In the genomic region with DNA sequence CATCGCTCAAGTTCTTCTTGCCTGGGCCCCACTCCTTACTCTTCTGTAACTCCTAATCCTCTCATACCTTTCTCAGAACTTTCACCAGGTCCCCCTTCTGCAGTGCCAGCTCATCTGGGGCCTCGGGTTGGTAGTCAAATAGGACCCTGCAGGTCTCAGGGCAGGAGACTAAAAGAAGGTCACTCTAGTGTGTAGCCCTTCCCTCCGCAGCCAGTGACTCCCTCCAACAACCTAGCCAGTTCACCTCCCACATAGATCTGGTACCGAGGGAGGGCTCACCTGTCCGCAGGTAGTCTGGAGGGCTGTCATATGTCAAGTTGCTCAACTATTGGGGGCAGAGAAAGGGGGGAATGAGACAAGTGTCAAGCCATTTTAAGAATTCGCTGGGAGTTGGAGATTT, we compare ENCODE assay signal across 12 mouse cellular contexts.
"Had no signal": no experiment of that assay in that cellular context is flagged by ENCODE, and none has a peak within 500 bp of the region (broad histone marks: within the 10 kb centered on the region; RNA-seq: fewer than 3 reads in every experiment).

No protein-coding gene starts in this region.

- H3K9me3 ChIP-seq: midbrain, embryonic 13.5 days had no signal

- H3K27ac ChIP-seq: liver, embryonic 14.5 days; midbrain, embryonic 13.5 days had no signal

- H3K27me3 ChIP-seq: midbrain, embryonic 13.5 days had no signal

- ATAC-seq: lung, postnatal 0 days had no signal

- DNase-seq: kidney, adult 18-20 months; kidney, postnatal 14 days; left cerebral cortex, postnatal 4 days; liver; lung, adult 2 months; lung, postnatal 36 days; right cerebral cortex, postnatal 4 days; spleen, adult 18-20 months; thymus, postnatal 4 days had no signal

- H3K9ac ChIP-seq: liver, embryonic 14.5 days had no signal
